Mouse (Mus musculus) brown adipose tissue, adult 24 weeks (tissue): ENCODE data around the gene Wasf2. TPM values are rescaled to one million over a fixed set of nuclear protein-coding genes. Genes with fewer than 3 reads are reported as not detected.
A peak's percentile ranks its signal among the peaks of the same experiment; 100 is the strongest.

Experiments used
- H3K27ac ChIP-seq: fragments of 200-500 bp; replicated peaks from 2 replicates; pipeline ENCODE4 v1.5.1; 2012; ENCODE audit warnings: low read depth, mild to moderate bottlenecking, low read length
- H3K4me1 ChIP-seq: fragments of 200-500 bp; 2 replicates; pipeline ENCODE4 v1.6.1; 2012; ENCODE audit warnings: low read length, mixed read lengths; ENCODE audit not compliant: control insufficient read depth, insufficient read depth, insufficient read length
- H3K4me3 ChIP-seq: fragments of 200-500 bp; 2 replicates; pipeline ENCODE4 v1.5.1; 2012; ENCODE audit warnings: low read depth, mild to moderate bottlenecking, low read length, moderate library complexity; ENCODE audit not compliant: insufficient read depth
- polyA plus RNA-seq: library from polyadenylated mRNA; stranded (reverse); fragments of >200 nt; gene quantifications from 2 replicates; pipeline ENCODE4 v1.2.4, GENCODE M21; 2012; ENCODE audit not compliant: missing spikeins, insufficient read depth, insufficient read length

The Wasf2 gene
- polyA plus RNA-seq, 1 experiment, result 39.8 TPM

- H3K27ac ChIP-seq, result peak overlapping the region; percentile 98
- peak overlapping the region; percentile 95 for H3K4me3 ChIP-seq
- peaks cover 8% of the 10 kb centered on the region for H3K4me1 ChIP-seq
Measured at GRCm38 (mm10) chr4:133130890-133131741, 811 bp downstream of the Wasf2 start.

GRCm38 (mm10) chr4:133132027-133132426 is 1.7 kb downstream of the Wasf2 start:
- peak overlapping the region; percentile 95 for H3K4me3 ChIP-seq

GRCm38 (mm10) chr4:133136946-133137345 is 6.6 kb downstream of the Wasf2 start:
- H3K27ac ChIP-seq, result 0 out of 2 replicates have a peak overlapping the region, but pooled peaks have one; percentile 25
- peaks cover 21% of the 10 kb centered on the region for H3K4me1 ChIP-seq
- H3K4me3 ChIP-seq, result no peak overlapping the region

More at GRCm38 (mm10) chr4:133132027-133132426, 1.7 kb downstream of the Wasf2 start:
- Histone ChIP-seq H3K4me1 (peaks cover 17% of the 10 kb centered on the region), H3K27ac (peak overlapping the region; percentile 98)

- Histone ChIP-seq H3K4me1 (peaks cover 32% of the 10 kb centered on the region), H3K27ac (peak overlapping the region; percentile 42), H3K4me3 (no peak overlapping the region)
Measured at GRCm38 (mm10) chr4:133138971-133139370, 8.7 kb downstream of the Wasf2 start.

GRCm38 (mm10) chr4:133155006-133155405 is 24.7 kb downstream of the Wasf2 start:
- Histone ChIP-seq H3K27ac (no peak overlapping the region), H3K4me3 (no peak overlapping the region), H3K4me1 (peaks cover 40% of the 10 kb centered on the region)

GRCm38 (mm10) chr4:133155726-133156125 is 25.4 kb downstream of the Wasf2 start:
- Histone ChIP-seq H3K4me1 (peaks cover 45% of the 10 kb centered on the region), H3K27ac (no peak overlapping the region), H3K4me3 (no peak overlapping the region)

- Histone ChIP-seq H3K27ac (peak overlapping the region; percentile 30), H3K4me3 (no peak overlapping the region), H3K4me1 (peaks cover 47% of the 10 kb centered on the region)
Measured at GRCm38 (mm10) chr4:133156422-133156821, 26.1 kb downstream of the Wasf2 start.

- H3K27ac ChIP-seq, result peak overlapping the region; percentile 13
Measured at GRCm38 (mm10) chr4:133156831-133157230, 26.5 kb downstream of the Wasf2 start.

GRCm38 (mm10) chr4:133159127-133159526 is 28.8 kb downstream of the Wasf2 start:
- H3K27ac ChIP-seq, result peak overlapping the region; percentile 50
- H3K4me3 ChIP-seq, result no peak overlapping the region

More at GRCm38 (mm10) chr4:133156831-133157230, 26.5 kb downstream of the Wasf2 start:
- H3K4me3 ChIP-seq, result no peak overlapping the region
- H3K4me1 ChIP-seq, result peaks cover 47% of the 10 kb centered on the region

GRCm38 (mm10) chr4:133159646-133160045 is 29.3 kb downstream of the Wasf2 start:
- Histone ChIP-seq H3K4me3 (no peak overlapping the region), H3K4me1 (peaks cover 40% of the 10 kb centered on the region), H3K27ac (no peak overlapping the region; the same call in 1 of the 2 replicates)

More at GRCm38 (mm10) chr4:133159127-133159526, 28.8 kb downstream of the Wasf2 start:
- peaks cover 39% of the 10 kb centered on the region for H3K4me1 ChIP-seq

- Histone ChIP-seq H3K4me1 (peaks cover 42% of the 10 kb centered on the region), H3K4me3 (no peak overlapping the region), H3K27ac (no peak overlapping the region; the same call in 1 of the 2 replicates)
Measured at GRCm38 (mm10) chr4:133160211-133160610, 29.9 kb downstream of the Wasf2 start.

GRCm38 (mm10) chr4:133160821-133161220 is 30.5 kb downstream of the Wasf2 start:
- peaks cover 40% of the 10 kb centered on the region for H3K4me1 ChIP-seq
- no peak overlapping the region; the same call in 1 of the 2 replicates for H3K27ac ChIP-seq
- no peak overlapping the region for H3K4me3 ChIP-seq

- H3K4me1 ChIP-seq, result peaks cover 40% of the 10 kb centered on the region
- no peak overlapping the region for H3K27ac ChIP-seq
- H3K4me3 ChIP-seq, result no peak overlapping the region
Measured at GRCm38 (mm10) chr4:133162196-133162595, 31.9 kb downstream of the Wasf2 start.

GRCm38 (mm10) chr4:133166773-133167172 is 36.5 kb downstream of the Wasf2 start:
- Histone ChIP-seq H3K4me1 (peaks cover 46% of the 10 kb centered on the region), H3K27ac (0 out of 2 replicates have a peak overlapping the region, but pooled peaks have one; percentile 54), H3K4me3 (no peak overlapping the region)

GRCm38 (mm10) chr4:133169237-133170055 is 39.1 kb downstream of the Wasf2 start:
- no peak overlapping the region for H3K4me3 ChIP-seq
- H3K27ac ChIP-seq, result peak overlapping the region; percentile 74
- peaks cover 49% of the 10 kb centered on the region for H3K4me1 ChIP-seq
